Mouse (Mus musculus) embryo, embryonic 11 days (tissue): Measurements from ENCODE around the gene Brd2.
A peak's percentile ranks its signal among the peaks of the same experiment; 100 is the strongest.

Experiments
- DNase-seq: peaks from one replicate; pipeline ENCODE4 v3.0.0-alpha.2; 2015

Brd2 gene

DNA sequence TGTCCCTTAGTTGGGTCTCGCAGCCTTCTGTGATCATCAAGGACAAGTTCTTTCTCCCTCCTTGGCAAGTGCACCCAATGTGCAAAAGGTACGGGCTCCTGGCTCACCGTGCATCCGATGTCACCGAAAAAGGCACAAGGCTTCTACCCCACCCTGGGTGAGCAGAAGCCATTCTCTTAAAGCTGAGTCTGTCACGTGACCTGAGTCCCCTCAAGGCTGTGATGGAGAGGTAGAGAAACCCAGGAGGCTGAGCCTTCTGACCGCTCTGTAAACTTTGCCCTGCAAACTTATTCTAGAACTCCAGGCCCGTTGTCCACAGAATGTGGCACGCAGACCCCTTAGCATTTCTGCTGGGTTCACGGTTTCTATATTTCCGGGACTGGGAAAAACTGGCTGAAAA, 43.4 kb downstream of the Brd2 start:
- DNase-seq, result no peak

- no peak for DNase-seq
These were observed 44.3 kb downstream of the Brd2 start for GRCm38 (mm10) chr17:34078148-34078547.

DNA sequence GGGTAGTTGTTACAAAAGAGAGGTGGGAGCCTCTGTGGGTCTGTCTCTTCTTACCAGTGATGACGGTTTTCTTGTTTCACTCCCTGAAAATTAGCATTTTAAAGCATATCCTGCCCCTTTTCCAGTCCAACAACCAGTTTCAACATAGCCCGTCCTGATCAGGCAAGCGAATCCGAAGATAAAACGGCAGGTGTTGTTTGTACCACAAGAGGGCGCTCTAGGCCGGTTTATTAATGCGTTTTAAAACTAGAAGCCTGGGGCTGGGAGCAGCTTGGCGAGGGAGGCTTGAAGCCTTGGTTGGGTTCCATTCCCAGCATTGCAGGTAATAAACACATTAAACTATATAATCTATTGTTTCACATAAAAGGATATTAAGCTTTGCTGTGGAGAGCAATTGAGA, 44.9 kb downstream of the Brd2 start:
- DNase-seq, result peak; percentile 91

GRCm38 (mm10) chr17:34075271-34075670, 47.2 kb downstream of the Brd2 start:
- peak; percentile 75 for DNase-seq

DNA sequence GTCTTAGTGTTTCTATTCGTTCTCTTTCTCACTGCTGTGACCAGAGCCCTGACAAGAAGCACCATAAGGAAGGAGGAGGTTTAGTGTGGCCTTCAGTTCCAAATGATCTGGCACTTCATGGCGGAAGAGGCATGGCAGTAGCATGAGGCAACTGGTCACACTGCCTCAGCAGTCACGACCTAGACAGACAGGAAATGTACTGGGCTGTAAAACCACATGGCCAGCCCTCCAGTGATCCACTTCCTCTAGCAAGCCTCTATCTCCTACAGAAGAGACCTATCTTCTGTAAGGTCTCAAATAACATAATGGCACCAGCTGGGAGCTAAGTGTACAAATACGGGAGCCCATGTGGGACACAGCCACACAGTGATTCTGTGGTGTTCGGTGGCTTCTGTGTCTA, 50.3 kb downstream of the Brd2 start:
- no peak for DNase-seq

DNA sequence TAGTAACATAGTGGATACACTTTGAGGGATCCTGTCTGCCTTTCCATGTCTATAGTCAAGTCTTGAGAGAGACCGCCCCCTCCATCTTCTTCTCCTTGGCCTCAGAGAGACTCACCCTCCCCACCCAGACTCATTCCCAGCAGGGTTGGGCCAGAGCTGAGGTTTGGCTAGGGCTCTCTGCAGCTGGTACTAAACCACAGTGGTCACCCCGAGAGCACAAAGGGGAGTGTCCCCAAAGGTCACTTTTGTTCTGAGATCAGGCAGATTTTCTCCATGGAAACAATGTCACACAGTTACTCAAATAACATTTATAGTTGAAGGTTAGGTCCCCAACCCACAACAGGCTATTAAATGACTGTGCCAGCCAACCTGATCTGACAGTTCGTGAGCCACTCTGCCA, 53.6 kb downstream of the Brd2 start:
- no peak for DNase-seq
